Mouse (Mus musculus) embryonic facial prominence, embryonic 11.5 days (tissue): ENCODE measurements around the gene Lrp2. TPM values are rescaled to one million over a fixed set of nuclear protein-coding genes. Genes with fewer than 3 reads are reported as not detected.

ENCODE experiments used
- ATAC-seq: fragments of 200-750 bp; cut with Nextera tagmentation; replicated peaks from 2 replicates; pipeline ENCODE4 v1.8.0; 2017; ENCODE audit warnings: low read depth; ENCODE audit not compliant: insufficient number of reproducible peaks, low FRiP score, low TSS enrichment
- DNase-seq: peaks from one replicate; pipeline ENCODE4 v3.0.0-alpha.2; 2015; ENCODE audit warnings: low spot score
- H3K27ac ChIP-seq: fragments of 300-500 bp; sonication (generic); replicated peaks from 2 replicates; pipeline ENCODE4 v1.5.1; 2014; ENCODE audit warnings: mild to moderate bottlenecking, low read depth, low read length, control low read depth
- H3K27me3 ChIP-seq: fragments of 300-500 bp; sonication (generic); 2 replicates; pipeline ENCODE4 v1.6.1; 2014; ENCODE audit warnings: mild to moderate bottlenecking, low read length, moderate library complexity, mixed read lengths; ENCODE audit not compliant: control insufficient read depth, insufficient read depth
- H3K36me3 ChIP-seq: fragments of 300-500 bp; sonication (generic); replicated peaks from 2 replicates; pipeline ENCODE4 v1.6.1; 2014; ENCODE audit warnings: low read depth, mild to moderate bottlenecking, low read length, moderate library complexity, mixed read lengths; ENCODE audit not compliant: control insufficient read depth, insufficient read depth
- H3K4me1 ChIP-seq: fragments of 300-500 bp; sonication (generic); 2 replicates; pipeline ENCODE4 v1.6.1; 2014; ENCODE audit warnings: low read length, mixed read lengths; ENCODE audit not compliant: control insufficient read depth, insufficient read depth
- H3K4me2 ChIP-seq: fragments of 300-500 bp; sonication (generic); 2 replicates; pipeline ENCODE4 v1.6.1; 2014; ENCODE audit warnings: low read depth, mild to moderate bottlenecking, control low read depth, low read length, moderate library complexity
- H3K4me3 ChIP-seq: fragments of 300-500 bp; sonication (generic); 2 replicates; pipeline ENCODE4 v1.5.1; 2014; ENCODE audit warnings: low read depth, low read length, control low read depth
- H3K9ac ChIP-seq: fragments of 300-500 bp; sonication (generic); replicated peaks from 2 replicates; pipeline ENCODE4 v1.6.1; 2014; ENCODE audit warnings: mild to moderate bottlenecking, control low read depth, low read length
- H3K9me3 ChIP-seq: fragments of 300-500 bp; sonication (generic); replicated peaks from 2 replicates; pipeline ENCODE4 v1.6.1; 2016; ENCODE audit warnings: mild to moderate bottlenecking, low read length, inconsistent platforms, mixed read lengths; ENCODE audit not compliant: control insufficient read depth
- WGBS: fragments of 180-500 bp; shearing (Covaris S2); extraction: QIAGEN DNeasy Blood & Tissue Kit; methylation state at CpG from one replicate; pipeline ENCODE4 v1.1.7; 2014; 5-methylcytosine and 5-hydroxymethylcytosine counted together
- polyA plus RNA-seq: library from polyadenylated mRNA; unstranded; fragments of >200 nt; fragmentation: Nextera tagmentation; extraction: Ambion mirVana; gene quantifications from 2 replicates; pipeline ENCODE4 v1.2.1, GENCODE M21; 2014

Lrp2 gene
- polyA plus RNA-seq, 1 experiment from 2014 or later = 1.7 TPM

- Histone ChIP-seq H3K9me3 (no peaks in the 10 kb centered on the region), H3K4me2 (no peak overlapping the region), H3K36me3 (no peaks in the 10 kb centered on the region), H3K4me3 (no peak overlapping the region), H3K9ac (no peak overlapping the region), H3K27ac (no peak overlapping the region), H3K4me1 (no peaks in the 10 kb centered on the region), H3K27me3 (no peaks in the 10 kb centered on the region)
- ATAC-seq (no peak), DNase-seq (peak; percentile 39)
- WGBS = 82% methylated on average over 4 of the region's 4 CpGs
Measured at GRCm38 (mm10) chr2:69613237-69613636, 27.4 kb upstream of the Lrp2 start.

- no peak overlapping the region for H3K27ac ChIP-seq
- H3K9me3 ChIP-seq = no peaks in the 10 kb centered on the region
- H3K36me3 ChIP-seq = no peaks in the 10 kb centered on the region
- H3K9ac ChIP-seq = no peak overlapping the region
- DNase-seq (no peak), ATAC-seq (no peak)
- no peak overlapping the region for H3K4me3 ChIP-seq
- no peak overlapping the region for H3K4me2 ChIP-seq
- H3K4me1 ChIP-seq = no peaks in the 10 kb centered on the region
- 60% methylated on average over 9 of the region's 9 CpGs for WGBS
- no peaks in the 10 kb centered on the region for H3K27me3 ChIP-seq
Measured at GRCm38 (mm10) chr2:69612716-69613115, 26.9 kb upstream of the Lrp2 start.

GRCm38 (mm10) chr2:69612237-69612636 lies 26.4 kb upstream of the Lrp2 start:
- Histone ChIP-seq H3K4me2 (no peak overlapping the region), H3K9ac (no peak overlapping the region), H3K4me3 (no peak overlapping the region), H3K27me3 (no peaks in the 10 kb centered on the region), H3K9me3 (no peaks in the 10 kb centered on the region), H3K27ac (no peak overlapping the region), H3K4me1 (no peaks in the 10 kb centered on the region), H3K36me3 (no peaks in the 10 kb centered on the region)
- ATAC-seq (no peak), DNase-seq (peak; percentile 55)
- 9% methylated on average over 10 of the region's 10 CpGs for WGBS

GRCm38 (mm10) chr2:69606621-69607020 lies 20.8 kb upstream of the Lrp2 start:
- ATAC-seq (no peak), DNase-seq (no peak)
- Histone ChIP-seq H3K27ac (no peak overlapping the region), H3K36me3 (no peaks in the 10 kb centered on the region), H3K4me2 (no peak overlapping the region), H3K4me3 (no peak overlapping the region), H3K9me3 (no peaks in the 10 kb centered on the region), H3K27me3 (no peaks in the 10 kb centered on the region), H3K9ac (no peak overlapping the region), H3K4me1 (no peaks in the 10 kb centered on the region)
- 85% methylated on average over 3 of the region's 3 CpGs for WGBS

GRCm38 (mm10) chr2:69603726-69604393 lies 18.0 kb upstream of the Lrp2 start:
- WGBS = 92% methylated on average over 7 of the region's 7 CpGs
- H3K4me1 ChIP-seq = no peaks in the 10 kb centered on the region
- no peak overlapping the region for H3K9ac ChIP-seq
- ATAC-seq (no peak), DNase-seq (no peak)
- no peak overlapping the region for H3K4me2 ChIP-seq
- no peaks in the 10 kb centered on the region for H3K27me3 ChIP-seq
- H3K27ac ChIP-seq = no peak overlapping the region
- H3K9me3 ChIP-seq = no peaks in the 10 kb centered on the region
- no peaks in the 10 kb centered on the region for H3K36me3 ChIP-seq
- no peak overlapping the region for H3K4me3 ChIP-seq

GRCm38 (mm10) chr2:69593168-69593567 lies 7.3 kb upstream of the Lrp2 start:
- no peaks in the 10 kb centered on the region for H3K36me3 ChIP-seq
- no peak for ATAC-seq
- WGBS = 79% methylated on average over 2 of the region's 2 CpGs

GRCm38 (mm10) chr2:69592536-69592935 lies 6.7 kb upstream of the Lrp2 start:
- DNase-seq = no peak
- Histone ChIP-seq H3K4me3 (no peak overlapping the region), H3K4me2 (no peak overlapping the region), H3K27me3 (peaks cover 8% of the 10 kb centered on the region), H3K27ac (no peak overlapping the region), H3K9ac (no peak overlapping the region), H3K36me3 (no peaks in the 10 kb centered on the region), H3K9me3 (no peaks in the 10 kb centered on the region), H3K4me1 (no peaks in the 10 kb centered on the region; the same call in 1 of the 2 replicates)
- ATAC-seq = no peak
- WGBS = 30% methylated on average over 1 of the region's 1 CpGs

More at GRCm38 (mm10) chr2:69593168-69593567, 7.3 kb upstream of the Lrp2 start:
- no peak for DNase-seq
- Histone ChIP-seq H3K9ac (no peak overlapping the region), H3K4me1 (no peaks in the 10 kb centered on the region), H3K27me3 (peaks cover 2% of the 10 kb centered on the region), H3K27ac (no peak overlapping the region), H3K9me3 (no peaks in the 10 kb centered on the region), H3K4me2 (no peak overlapping the region), H3K4me3 (no peak overlapping the region)

GRCm38 (mm10) chr2:69591966-69592505 lies 6.2 kb upstream of the Lrp2 start:
- Histone ChIP-seq H3K4me2 (no peak overlapping the region), H3K36me3 (no peaks in the 10 kb centered on the region), H3K9me3 (no peaks in the 10 kb centered on the region), H3K4me3 (no peak overlapping the region), H3K27me3 (peaks cover 13% of the 10 kb centered on the region), H3K27ac (no peak overlapping the region), H3K4me1 (peaks cover 4% of the 10 kb centered on the region; the same call in 1 of the 2 replicates), H3K9ac (no peak overlapping the region)
- WGBS = 59% methylated on average over 7 of the region's 7 CpGs
- DNase-seq (no peak), ATAC-seq (no peak)
